Mouse (Mus musculus) liver, embryonic 11.5 days (tissue): ENCODE data around the gene Cyp4v3. TPM values are rescaled to one million over a fixed set of nuclear protein-coding genes. Genes with fewer than 3 reads are reported as not detected.

Experiments used
- ATAC-seq: fragments of 200-750 bp; cut with Nextera tagmentation; replicated peaks from 2 replicates; pipeline ENCODE4 v1.8.0; 2017; ENCODE audit warnings: moderate number of reproducible peaks, mild to moderate bottlenecking, moderate TSS enrichment, moderate library complexity; ENCODE audit not compliant: low FRiP score
- DNase-seq: peaks from one replicate; pipeline ENCODE4 v3.0.0-alpha.2; 2017; ENCODE audit warnings: low spot score
- H3K27ac ChIP-seq: fragments of 300-500 bp; sonication (generic); 2 replicates; pipeline ENCODE4 v1.5.1; 2014; ENCODE audit warnings: mild to moderate bottlenecking, low read depth, low read length, control low read depth
- H3K27me3 ChIP-seq: fragments of 300-500 bp; sonication (generic); replicated peaks from 2 replicates; pipeline ENCODE4 v1.6.1; 2014; ENCODE audit warnings: low read length, mixed read lengths; ENCODE audit not compliant: control insufficient read depth, insufficient read depth
- H3K36me3 ChIP-seq: fragments of 300-500 bp; sonication (generic); 2 replicates; pipeline ENCODE4 v1.6.1; 2014; ENCODE audit warnings: mild to moderate bottlenecking, low read length, moderate library complexity, mixed read lengths; ENCODE audit not compliant: control insufficient read depth, insufficient read depth
- H3K4me1 ChIP-seq: fragments of 300-500 bp; sonication (generic); replicated peaks from 2 replicates; pipeline ENCODE4 v1.6.1; 2014; ENCODE audit warnings: low read length, mixed read lengths; ENCODE audit not compliant: control insufficient read depth, insufficient read depth
- H3K4me2 ChIP-seq: fragments of 300-500 bp; sonication (generic); 2 replicates; pipeline ENCODE4 v1.6.1; 2014; ENCODE audit warnings: mild to moderate bottlenecking, control low read depth, moderate library complexity
- H3K4me3 ChIP-seq: fragments of 300-500 bp; sonication (generic); 2 replicates; pipeline ENCODE4 v1.5.1; 2014; ENCODE audit warnings: low read depth, low read length, control low read depth
- H3K9ac ChIP-seq: fragments of 300-500 bp; sonication (generic); 2 replicates; pipeline ENCODE4 v1.6.1; 2014; ENCODE audit warnings: low read depth, low read length, control low read depth
- H3K9me3 ChIP-seq: fragments of 300-500 bp; sonication (generic); 2 replicates; pipeline ENCODE4 v1.6.1; 2016; ENCODE audit warnings: low read length, inconsistent platforms, mixed read lengths; ENCODE audit not compliant: control insufficient read depth
- WGBS: fragments of 180-500 bp; shearing (Covaris S2); extraction: QIAGEN DNeasy Blood & Tissue Kit; methylation state at CpG from one replicate; pipeline ENCODE4 v1.1.7; 2014; 5-methylcytosine and 5-hydroxymethylcytosine counted together
- polyA plus RNA-seq: library from polyadenylated mRNA; unstranded; fragments of >200 nt; fragmentation: Nextera tagmentation; extraction: Ambion mirVana; gene quantifications from 2 replicates; pipeline ENCODE4 v1.2.1, GENCODE M21; 2014

Gene Cyp4v3
- polyA plus RNA-seq, 1 experiment from 2014 or later = 1.9 TPM

DNA sequence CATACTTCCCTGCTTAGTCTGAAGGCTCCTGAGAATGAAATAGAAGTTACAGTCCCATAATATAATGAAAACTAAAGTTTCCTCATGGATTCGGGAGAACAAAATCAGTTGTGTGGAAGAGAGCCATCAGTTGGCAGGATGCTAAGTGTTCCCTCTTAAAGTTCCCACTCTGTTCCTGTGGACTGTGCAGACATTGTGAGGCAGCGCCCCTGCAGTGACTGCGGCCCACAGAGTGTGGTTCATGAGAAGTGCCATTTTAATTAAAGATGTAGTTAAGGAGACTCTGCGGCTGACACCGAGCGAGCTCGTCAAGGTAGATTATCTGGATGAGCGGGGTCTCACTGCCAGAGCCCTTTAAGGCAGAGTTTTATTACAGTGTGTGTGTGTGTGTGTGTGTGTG is 30.6 kb downstream of the Cyp4v3 start:
- Histone ChIP-seq H3K27ac (no peak overlapping the region), H3K36me3 (no peaks in the 10 kb centered on the region), H3K4me3 (no peak overlapping the region), H3K4me1 (no peaks in the 10 kb centered on the region), H3K9ac (no peak overlapping the region), H3K4me2 (no peak overlapping the region), H3K9me3 (no peaks in the 10 kb centered on the region), H3K27me3 (no peaks in the 10 kb centered on the region)
- ATAC-seq = no peak
- DNase-seq = no peak
- WGBS = 90% methylated on average over 8 of the region's 8 CpGs

DNA sequence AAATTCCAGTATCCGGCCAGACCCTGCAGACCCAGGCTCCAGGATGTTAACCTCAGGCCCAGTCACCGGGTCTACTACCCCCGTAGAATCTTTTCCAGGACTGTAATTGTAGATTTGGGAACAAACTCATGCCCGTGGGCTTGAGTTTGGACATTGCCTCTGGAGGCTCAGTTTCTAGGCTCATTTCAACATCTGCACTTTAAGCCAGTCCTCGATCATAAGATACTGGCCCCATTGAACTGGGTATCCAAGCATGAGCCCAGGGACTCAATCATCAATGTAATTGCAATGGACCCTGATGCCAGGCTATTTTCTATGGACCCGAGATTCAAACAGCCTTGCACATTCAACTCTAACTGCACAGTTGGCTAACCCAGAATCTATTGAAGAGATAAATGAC is 37.7 kb downstream of the Cyp4v3 start:
- Histone ChIP-seq H3K27me3 (no peaks in the 10 kb centered on the region), H3K9ac (no peak overlapping the region), H3K4me3 (no peak overlapping the region), H3K4me1 (no peaks in the 10 kb centered on the region), H3K27ac (no peak overlapping the region), H3K36me3 (no peaks in the 10 kb centered on the region), H3K9me3 (no peaks in the 10 kb centered on the region), H3K4me2 (no peak overlapping the region)
- ATAC-seq (no peak), DNase-seq (no peak)
- WGBS = 86% methylated on average over 6 of the region's 6 CpGs

DNA sequence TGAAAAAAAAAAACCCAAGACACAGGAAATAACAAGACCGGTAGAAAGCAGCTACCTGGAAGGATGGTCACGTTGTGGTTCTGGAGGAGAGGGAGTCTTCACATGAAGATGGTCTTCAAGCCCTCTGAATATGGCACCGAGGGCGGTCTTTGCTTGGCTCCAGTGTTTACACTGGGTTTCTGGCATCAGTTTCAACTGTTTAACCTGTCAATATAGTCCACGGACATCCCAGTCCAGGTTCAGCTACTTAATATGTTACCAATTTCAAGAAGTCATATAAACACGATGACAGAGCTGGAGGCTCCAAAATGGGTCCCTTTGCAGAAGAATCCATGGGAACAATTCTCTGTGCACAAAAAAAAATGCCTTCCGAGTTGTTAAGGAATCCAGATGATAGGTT is 38.3 kb downstream of the Cyp4v3 start, which contains the start of gene Klkb1:
Gene Klkb1 (minus strand): TSS at position 173 of the 400 bp plus-strand sequence.
- Histone ChIP-seq H3K9ac (no peak within 1 kb of the TSS), H3K9me3 (no peaks in the 10 kb centered on the region), H3K4me1 (no peaks in the 10 kb centered on the region), H3K4me2 (no peak within 1 kb of the TSS), H3K4me3 (no peak within 1 kb of the TSS), H3K27me3 (no peaks in the 10 kb centered on the region), H3K36me3 (no peaks in the 10 kb centered on the region), H3K27ac (no peak within 1 kb of the TSS)
- 78% methylated on average over 7 of the region's 7 CpGs for WGBS
- DNase-seq (no peak), ATAC-seq (no peak)

DNA sequence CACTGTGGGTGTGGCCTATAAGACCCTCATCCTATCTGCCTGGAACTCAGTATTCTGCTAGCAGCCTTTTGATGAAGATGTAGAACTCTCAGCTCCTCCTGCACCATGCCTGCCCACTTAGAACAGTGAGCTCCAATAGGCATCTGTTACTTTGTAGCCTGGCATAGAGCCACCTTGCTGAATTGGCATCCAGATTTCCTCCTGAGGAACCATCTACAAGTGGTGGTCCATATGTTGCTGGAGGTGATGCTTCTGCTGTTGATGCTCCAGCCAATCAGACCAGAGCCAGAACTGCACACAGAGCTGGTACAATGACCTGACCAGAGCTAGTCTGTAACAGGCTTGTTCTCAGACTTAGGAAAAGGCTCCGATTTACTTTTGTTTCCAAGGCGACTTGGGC is 41.2 kb downstream of the Cyp4v3 start:
- H3K27me3 ChIP-seq = no peaks in the 10 kb centered on the region

DNA sequence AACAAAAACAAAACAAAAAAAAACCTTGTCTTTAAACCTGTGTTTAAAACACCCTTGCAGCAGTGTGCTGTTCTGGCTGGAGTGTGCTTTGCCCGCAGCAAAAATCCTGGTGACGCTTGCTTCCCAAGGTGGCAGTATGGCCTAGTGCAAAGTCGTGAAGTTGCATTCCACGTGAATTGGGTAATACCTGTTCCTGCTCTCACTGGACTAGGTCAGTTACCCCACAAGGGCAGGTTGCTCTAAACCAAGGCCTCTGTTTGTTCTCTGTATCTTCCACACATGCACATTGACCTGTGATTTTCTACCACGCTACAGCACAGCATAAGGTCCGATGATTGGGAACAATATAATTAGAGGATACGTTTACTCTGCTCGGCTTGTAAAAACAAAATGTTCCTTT is 51.4 kb downstream of the Cyp4v3 start:
- H3K27me3 ChIP-seq = no peaks in the 10 kb centered on the region
- no peak overlapping the region for H3K4me2 ChIP-seq
- 74% methylated on average over 8 of the region's 8 CpGs for WGBS
- H3K4me3 ChIP-seq = no peak overlapping the region
- ATAC-seq (no peak), DNase-seq (no peak)
- no peaks in the 10 kb centered on the region for H3K4me1 ChIP-seq
- no peaks in the 10 kb centered on the region for H3K9me3 ChIP-seq
- H3K27ac ChIP-seq = no peak overlapping the region
- H3K36me3 ChIP-seq = no peaks in the 10 kb centered on the region
- H3K9ac ChIP-seq = no peak overlapping the region

More for the DNA sequence above, 41.2 kb downstream of the Cyp4v3 start:
- DNase-seq = no peak
- Histone ChIP-seq H3K9me3 (no peaks in the 10 kb centered on the region), H3K27ac (no peak overlapping the region), H3K36me3 (no peaks in the 10 kb centered on the region), H3K4me3 (no peak overlapping the region), H3K9ac (no peak overlapping the region), H3K4me1 (no peaks in the 10 kb centered on the region), H3K4me2 (no peak overlapping the region)
- 80% methylated on average over 2 of the region's 2 CpGs for WGBS
- ATAC-seq = no peak

DNA sequence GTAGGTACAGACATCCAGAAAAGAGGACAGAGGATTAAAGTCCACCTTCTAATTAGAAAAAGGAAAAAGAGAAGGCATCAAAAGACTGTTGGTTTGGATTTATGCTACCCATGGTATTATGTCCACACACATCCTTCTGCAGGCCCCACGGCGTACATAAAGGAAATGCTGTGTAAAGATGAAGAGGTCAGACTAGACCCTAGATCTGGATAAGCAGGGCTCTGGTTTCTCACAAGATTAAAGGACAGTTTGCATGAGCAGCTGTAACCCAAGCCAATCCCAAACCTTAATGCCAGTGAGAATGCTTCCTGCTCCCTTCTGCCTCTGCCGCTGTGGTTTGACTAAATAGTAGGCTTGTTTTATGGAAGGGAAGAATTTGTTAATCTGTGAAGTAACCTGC is 55.6 kb downstream of the Cyp4v3 start:
- no peak for DNase-seq
- ATAC-seq = no peak
- no peak overlapping the region for H3K4me2 ChIP-seq
- H3K4me3 ChIP-seq = no peak overlapping the region
- H3K9me3 ChIP-seq = no peaks in the 10 kb centered on the region
- H3K4me1 ChIP-seq = no peaks in the 10 kb centered on the region
- no peak overlapping the region for H3K27ac ChIP-seq
- no peak overlapping the region for H3K9ac ChIP-seq
- 79% methylated on average over 3 of the region's 3 CpGs for WGBS
- H3K27me3 ChIP-seq = no peaks in the 10 kb centered on the region
- no peaks in the 10 kb centered on the region for H3K36me3 ChIP-seq

DNA sequence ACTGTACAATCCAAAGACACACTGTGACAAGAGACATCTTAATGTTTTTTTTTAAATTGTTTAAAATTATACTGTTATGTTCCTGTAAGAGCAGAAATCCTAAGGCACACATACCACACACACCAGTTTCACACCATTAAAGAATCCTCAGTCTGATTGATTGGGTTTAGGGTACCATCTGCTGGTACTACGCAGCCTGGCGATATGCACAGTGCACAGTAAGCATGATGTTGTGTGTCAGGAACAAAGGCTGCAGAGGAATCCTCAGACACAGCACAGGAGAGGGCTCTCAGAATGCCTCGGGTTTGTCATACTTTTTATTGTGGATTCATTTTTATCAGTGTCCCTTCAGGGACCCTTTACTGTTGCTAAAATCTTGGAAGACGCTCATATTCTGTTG is 58.7 kb downstream of the Cyp4v3 start:
- H3K4me3 ChIP-seq = no peak overlapping the region
- H3K36me3 ChIP-seq = no peaks in the 10 kb centered on the region
- H3K27ac ChIP-seq = no peak overlapping the region
- H3K27me3 ChIP-seq = no peaks in the 10 kb centered on the region
- DNase-seq (no peak), ATAC-seq (no peak)
- no peak overlapping the region for H3K9ac ChIP-seq
- WGBS = 81% methylated on average over 4 of the region's 4 CpGs
- no peak overlapping the region for H3K4me2 ChIP-seq
- no peaks in the 10 kb centered on the region for H3K4me1 ChIP-seq
- H3K9me3 ChIP-seq = no peaks in the 10 kb centered on the region

DNA sequence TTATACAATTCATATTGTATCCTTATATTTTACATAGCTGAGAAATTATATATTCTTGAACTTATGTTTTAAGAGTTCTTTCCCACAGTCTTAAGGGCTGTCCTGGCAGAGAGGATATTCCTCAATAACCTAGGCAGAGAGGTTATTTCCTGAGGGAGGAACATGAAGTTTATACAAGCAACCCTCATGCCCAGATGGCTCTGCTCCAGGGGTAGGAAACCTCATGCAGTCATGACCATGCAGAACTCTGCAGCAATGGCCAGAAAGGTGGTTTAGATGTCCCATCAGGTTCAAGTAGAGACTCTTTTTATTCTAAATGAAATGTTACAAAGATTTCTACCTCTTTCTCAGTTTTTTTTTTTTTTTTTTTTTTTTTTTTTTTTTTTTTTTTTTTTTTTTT is 64.0 kb downstream of the Cyp4v3 start:
- Histone ChIP-seq H3K9ac (no peak overlapping the region), H3K27me3 (no peaks in the 10 kb centered on the region), H3K4me1 (no peaks in the 10 kb centered on the region), H3K27ac (no peak overlapping the region), H3K9me3 (no peaks in the 10 kb centered on the region), H3K36me3 (no peaks in the 10 kb centered on the region), H3K4me3 (no peak overlapping the region), H3K4me2 (no peak overlapping the region)
- no peak for DNase-seq
- no peak for ATAC-seq

DNA sequence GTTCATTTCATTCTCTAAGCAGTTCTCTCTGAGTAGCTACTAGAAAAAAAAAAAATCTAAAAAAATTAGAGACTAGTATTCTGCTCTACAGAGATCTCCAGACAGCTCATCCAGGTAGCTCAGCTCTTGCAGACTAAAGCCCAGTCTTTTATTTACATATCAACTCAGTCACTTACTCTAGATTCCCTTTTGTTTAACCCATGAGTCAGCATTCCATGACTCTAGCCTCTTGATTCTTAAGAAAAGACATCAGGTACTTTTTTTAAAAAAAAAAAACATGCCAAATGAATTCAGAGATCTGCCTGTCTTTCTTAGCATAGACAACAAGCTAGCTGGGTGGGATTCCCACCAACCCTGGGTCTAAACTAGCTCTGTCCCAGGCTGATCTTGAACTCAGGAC is 64.5 kb downstream of the Cyp4v3 start:
- DNase-seq = no peak
- no peak overlapping the region for H3K4me2 ChIP-seq
- no peaks in the 10 kb centered on the region for H3K27me3 ChIP-seq
- no peaks in the 10 kb centered on the region for H3K36me3 ChIP-seq
- no peak overlapping the region for H3K9ac ChIP-seq
- H3K27ac ChIP-seq = no peak overlapping the region
- no peaks in the 10 kb centered on the region for H3K9me3 ChIP-seq
- no peak for ATAC-seq
- no peaks in the 10 kb centered on the region for H3K4me1 ChIP-seq
- H3K4me3 ChIP-seq = no peak overlapping the region
